Mouse (Mus musculus) kidney, adult 11 months (tissue): ENCODE measurements around the gene Gsta4.
"Not testable (repeated sequence)": the region's sequence is repeated elsewhere in the genome, so short reads cannot be mapped to it uniquely, and the experiment has no call there.

Experiments
- DNase-seq: peaks from one replicate; pipeline ENCODE4 v3.0.0; 2022

Gene Gsta4

GRCm38 (mm10) chr9:78255683-78256470, 73.3 kb downstream of the Gsta4 start:
- DNase-seq, result peak; percentile 83

- not testable (repeated sequence) for DNase-seq
These were observed 74.3 kb downstream of the Gsta4 start, which contains the start of gene Gm3776 for GRCm38 (mm10) chr9:78256914-78257313. Gm3776 (plus strand) TSS chr9:78257129.
